Mouse (Mus musculus) lung, postnatal 0 days (tissue): ENCODE results near the gene Cep112. TPM values are rescaled to one million over a fixed set of nuclear protein-coding genes. Genes with fewer than 3 reads are reported as not detected.

Source experiments
- ATAC-seq: fragments of 200-750 bp; cut with Nextera tagmentation; 2 replicates; pipeline ENCODE4 v1.8.0; 2017; ENCODE audit warnings: moderate library complexity
- DNase-seq: peaks from one replicate; pipeline ENCODE4 v3.0.0-alpha.2; 2016; ENCODE audit warnings: low spot score
- H3K27ac ChIP-seq: fragments of 300-500 bp; sonication (generic); 2 replicates; pipeline ENCODE4 v1.5.1; 2014; ENCODE audit warnings: antibody characterized with exemption, mild to moderate bottlenecking, low read length, mixed read lengths
- H3K27me3 ChIP-seq: fragments of 300-500 bp; sonication (generic); replicated peaks from 2 replicates; pipeline ENCODE4 v1.6.1; 2014; ENCODE audit warnings: low read length, mixed read lengths; ENCODE audit not compliant: insufficient read depth
- H3K36me3 ChIP-seq: fragments of 300-500 bp; sonication (generic); 2 replicates; pipeline ENCODE4 v1.6.1; 2014; ENCODE audit warnings: low read length, mixed read lengths; ENCODE audit not compliant: insufficient read depth
- H3K4me1 ChIP-seq: fragments of 300-500 bp; sonication (generic); 2 replicates; pipeline ENCODE4 v1.6.1; 2014; ENCODE audit warnings: antibody characterized with exemption, low read depth, low read length, mixed read lengths; ENCODE audit not compliant: insufficient read depth
- H3K4me2 ChIP-seq: fragments of 300-500 bp; sonication (generic); replicated peaks from 2 replicates; pipeline ENCODE4 v1.6.1; 2014; ENCODE audit warnings: low read depth, mild to moderate bottlenecking, low read length, moderate library complexity, mixed read lengths
- H3K4me3 ChIP-seq: fragments of 300-500 bp; sonication (generic); 2 replicates; pipeline ENCODE4 v1.5.1; 2014; ENCODE audit warnings: low read depth, low read length
- H3K9ac ChIP-seq: fragments of 300-500 bp; sonication (generic); replicated peaks from 2 replicates; pipeline ENCODE4 v1.6.1; 2014; ENCODE audit warnings: low read depth, mild to moderate bottlenecking
- H3K9me3 ChIP-seq: fragments of 300-500 bp; sonication (generic); 2 replicates; pipeline ENCODE4 v1.6.1; 2016; ENCODE audit warnings: low read length, mixed read lengths
- CTCF ChIP-seq: IDR thresholded peaks from 2 replicates; pipeline ENCODE4 v1.5.1; 2016; ENCODE audit warnings: antibody characterized with exemption, mild to moderate bottlenecking
- EP300 ChIP-seq: IDR thresholded peaks from 2 replicates; pipeline ENCODE4 v1.6.1; 2016; ENCODE audit warnings: antibody characterized with exemption, mild to moderate bottlenecking, control low read depth
- WGBS: fragments of 180-500 bp; shearing (Covaris S2); extraction: QIAGEN DNeasy Blood & Tissue Kit; methylation state at CpG from one replicate; pipeline ENCODE4 v1.1.7; 2014; 5-methylcytosine and 5-hydroxymethylcytosine counted together
- polyA plus RNA-seq: library from polyadenylated mRNA; unstranded; fragments of >200 nt; fragmentation: Nextera tagmentation; extraction: Ambion mirVana; gene quantifications from 2 replicates; pipeline ENCODE4 v1.2.1, GENCODE M21; 2015

Cep112 gene
- 6.4 and 8.8 TPM in 2 replicates for polyA plus RNA-seq

- peak within 1 kb of the TSS; percentile 92 for H3K4me2 ChIP-seq
- H3K27me3 ChIP-seq: no peaks in the 10 kb centered on the region
- ATAC-seq (peak; percentile 99), DNase-seq (peak; percentile 100)
- peak within 1 kb of the TSS; percentile 74 for H3K4me3 ChIP-seq
- no peaks in the 10 kb centered on the region for H3K4me1 ChIP-seq
- H3K9me3 ChIP-seq: no peaks in the 10 kb centered on the region
- H3K36me3 ChIP-seq: no peaks in the 10 kb centered on the region
- TF ChIP-seq EP300 (no peak), CTCF (no peak)
- WGBS: 1% methylated on average over 61 of the region's 61 CpGs
- H3K27ac ChIP-seq: peak within 1 kb of the TSS; percentile 59
- peak within 1 kb of the TSS; percentile 82 for H3K9ac ChIP-seq
These were observed at the start of gene Cep112 for GRCm38 (mm10) chr11:108424889-108425591. Gene Cep112, plus strand, starts transcription at chr11:108425192.

- Histone ChIP-seq H3K4me3 (no peak overlapping the region), H3K9me3 (no peaks in the 10 kb centered on the region), H3K9ac (no peak overlapping the region), H3K27ac (no peak overlapping the region), H3K4me1 (no peaks in the 10 kb centered on the region), H3K27me3 (no peaks in the 10 kb centered on the region), H3K36me3 (no peaks in the 10 kb centered on the region), H3K4me2 (no peak overlapping the region)
- WGBS: 91% methylated on average over 7 of the region's 7 CpGs
- ATAC-seq: no peak
- TF ChIP-seq CTCF: no peak
- TF ChIP-seq EP300: no peak
- DNase-seq: no peak
These were observed 48.2 kb upstream of the Cep112 start for GRCm38 (mm10) chr11:108376815-108377214.

GRCm38 (mm10) chr11:108377680-108378362, 47.2 kb upstream of the Cep112 start:
- no peaks in the 10 kb centered on the region for H3K4me1 ChIP-seq
- peak; percentile 84 for DNase-seq
- TF ChIP-seq CTCF (peak; percentile 97), EP300 (no peak)
- no peak overlapping the region for H3K27ac ChIP-seq
- 32% methylated on average over 19 of the region's 19 CpGs for WGBS
- ATAC-seq: peak; percentile 83
- H3K27me3 ChIP-seq: no peaks in the 10 kb centered on the region
- no peaks in the 10 kb centered on the region for H3K9me3 ChIP-seq
- H3K4me2 ChIP-seq: no peak overlapping the region
- no peak overlapping the region for H3K4me3 ChIP-seq
- no peaks in the 10 kb centered on the region for H3K36me3 ChIP-seq
- no peak overlapping the region for H3K9ac ChIP-seq

DNA sequence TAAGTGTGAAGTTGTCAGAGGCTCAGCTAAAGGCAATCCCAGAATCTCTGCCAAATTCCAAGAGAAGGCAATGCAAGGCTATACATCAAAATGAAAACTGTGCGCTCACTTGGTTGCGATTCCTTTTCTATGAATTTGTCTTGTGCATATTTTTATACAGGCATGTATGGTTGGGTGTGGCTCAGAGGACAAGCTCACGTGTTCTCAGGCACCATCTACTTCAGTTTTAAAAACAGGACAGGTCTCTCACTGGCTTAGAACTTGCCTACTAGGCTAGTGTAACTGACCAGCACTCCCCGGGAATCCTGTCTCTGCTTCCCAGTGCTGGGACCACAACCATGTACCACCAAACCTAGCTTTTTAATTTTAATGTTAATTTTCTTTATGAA, 46.6 kb upstream of the Cep112 start:
- DNase-seq: no peak
- TF ChIP-seq EP300 (no peak), CTCF (no peak)
- Histone ChIP-seq H3K4me2 (no peak overlapping the region), H3K4me3 (no peak overlapping the region), H3K36me3 (no peaks in the 10 kb centered on the region), H3K4me1 (no peaks in the 10 kb centered on the region), H3K27ac (no peak overlapping the region), H3K27me3 (no peaks in the 10 kb centered on the region), H3K9ac (no peak overlapping the region), H3K9me3 (no peaks in the 10 kb centered on the region)
- peak; percentile 19 for ATAC-seq
- 58% methylated on average over 4 of the region's 4 CpGs for WGBS

DNA sequence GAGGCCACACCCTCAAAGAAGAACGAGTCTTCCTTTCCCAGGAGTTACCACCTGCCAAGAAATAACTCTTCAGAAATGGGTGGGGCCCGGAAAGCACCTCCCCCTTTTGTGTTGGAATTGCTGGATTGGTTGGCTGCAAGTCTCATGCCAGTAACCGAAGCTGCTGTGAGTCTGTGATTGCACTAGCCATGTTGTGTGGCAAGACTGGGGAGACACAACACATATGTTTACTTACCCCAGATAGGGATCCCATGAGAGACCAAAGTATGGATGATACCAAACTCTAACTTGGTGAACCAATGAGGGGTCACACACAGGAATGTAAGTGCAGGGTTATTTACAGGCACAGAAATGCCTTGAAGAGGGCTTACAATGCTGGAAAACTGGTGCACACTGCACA, 42.3 kb upstream of the Cep112 start:
- WGBS: 68% methylated on average over 3 of the region's 3 CpGs
- no peak for TF ChIP-seq CTCF
- TF ChIP-seq EP300: no peak

GRCm38 (mm10) chr11:108384920-108385665, 39.9 kb upstream of the Cep112 start:
- no peak overlapping the region for H3K27ac ChIP-seq
- ATAC-seq: no peak

More for the DNA sequence above, 42.3 kb upstream of the Cep112 start:
- ATAC-seq (no peak), DNase-seq (no peak)
- H3K4me3 ChIP-seq: no peak overlapping the region
- no peaks in the 10 kb centered on the region for H3K36me3 ChIP-seq
- no peaks in the 10 kb centered on the region for H3K4me1 ChIP-seq
- no peaks in the 10 kb centered on the region for H3K27me3 ChIP-seq
- H3K4me2 ChIP-seq: no peak overlapping the region
- no peak overlapping the region for H3K9ac ChIP-seq
- H3K27ac ChIP-seq: no peak overlapping the region
- H3K9me3 ChIP-seq: no peaks in the 10 kb centered on the region

More at GRCm38 (mm10) chr11:108384920-108385665, 39.9 kb upstream of the Cep112 start:
- H3K9ac ChIP-seq: no peak overlapping the region
- H3K4me3 ChIP-seq: no peak overlapping the region
- 48% methylated on average over 4 of the region's 4 CpGs for WGBS
- H3K27me3 ChIP-seq: no peaks in the 10 kb centered on the region
- no peaks in the 10 kb centered on the region for H3K4me1 ChIP-seq
- DNase-seq: no peak
- TF ChIP-seq CTCF (no peak), EP300 (no peak)
- no peaks in the 10 kb centered on the region for H3K36me3 ChIP-seq
- no peaks in the 10 kb centered on the region for H3K9me3 ChIP-seq
- no peak overlapping the region for H3K4me2 ChIP-seq
